Comparison of ENCODE assay signal across 26 mouse cellular contexts in the genomic region with DNA sequence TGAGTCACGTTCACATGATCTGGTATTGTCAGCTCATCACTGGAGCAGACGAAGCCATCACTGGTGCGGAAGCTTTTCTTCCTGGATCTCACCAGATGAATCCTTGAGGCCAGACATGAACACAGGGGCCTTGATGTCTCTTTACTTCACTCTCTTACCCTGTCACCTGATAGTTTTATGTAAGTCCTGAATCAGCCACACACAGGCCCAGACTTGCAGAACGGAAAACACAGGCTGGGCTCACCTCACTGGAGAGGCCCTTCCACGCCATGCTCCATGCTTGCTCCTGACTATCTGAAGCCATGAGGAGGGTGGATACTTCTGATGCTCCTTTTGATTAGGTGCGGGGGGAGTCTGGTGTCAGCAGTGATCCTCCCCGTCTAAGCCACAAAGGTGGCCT.
"Had no signal": no experiment of that assay in that cellular context is flagged by ENCODE, and none has a peak within 500 bp of the region (broad histone marks: within the 10 kb centered on the region; RNA-seq: fewer than 3 reads in every experiment).

No protein-coding gene starts in this region.

- H3K27me3 ChIP-seq: heart, embryonic 12.5 days; hindbrain, embryonic 12.5 days; intestine, embryonic 15.5 days; limb, embryonic 12.5 days had no signal

- H3K9ac ChIP-seq: heart, embryonic 12.5 days; hindbrain, embryonic 12.5 days; hindbrain, embryonic 14.5 days; intestine, embryonic 15.5 days; limb, embryonic 12.5 days had no signal

- H3K4me2 ChIP-seq: heart, embryonic 12.5 days; hindbrain, embryonic 12.5 days; hindbrain, embryonic 14.5 days; intestine, embryonic 15.5 days; limb, embryonic 12.5 days; liver, embryonic 11.5 days had no signal

- H3K4me3 ChIP-seq: gastrocnemius, adult 2 months; heart, embryonic 10.5 days; heart, embryonic 12.5 days; hindbrain, embryonic 10.5 days; hindbrain, embryonic 12.5 days; intestine, embryonic 15.5 days; layer of hippocampus, adult 2 months; left cerebral cortex, adult 2 months; limb, embryonic 10.5 days; limb, embryonic 12.5 days had no signal

- H3K9me3 ChIP-seq: heart, embryonic 10.5 days; heart, embryonic 12.5 days; hindbrain, embryonic 10.5 days; hindbrain, embryonic 12.5 days; intestine, embryonic 15.5 days; limb, embryonic 10.5 days; limb, embryonic 12.5 days had no signal

- H3K27ac ChIP-seq: gastrocnemius, adult 2 months; heart, embryonic 10.5 days; hindbrain, embryonic 10.5 days; hindbrain, embryonic 12.5 days; hindbrain, embryonic 14.5 days; intestine, embryonic 15.5 days; layer of hippocampus, adult 2 months; left cerebral cortex, adult 2 months; limb, embryonic 10.5 days; limb, embryonic 12.5 days had no signal

- ATAC-seq: hindbrain, embryonic 16.5 days; inflammation-experienced regulatory T-cells, adult 6 months; intestine, embryonic 15.5 days; intestine, postnatal 0 days had no signal

- DNase-seq: gastrocnemius, adult 2 months; gastrocnemius, postnatal 10 days; gastrocnemius, postnatal 25 days; heart, adult 18-20 months; heart, postnatal 10 days; heart, postnatal 4 days; kidney, adult 18-20 months; kidney, adult 8-10 months; kidney, postnatal 10 days; kidney, postnatal 25 days; kidney, postnatal 4 days; liver had no signal

- H3K4me1 ChIP-seq: limb, embryonic 10.5 days; limb, embryonic 12.5 days had no signal

- H3K36me3 ChIP-seq: heart, embryonic 10.5 days; heart, embryonic 12.5 days; hindbrain, embryonic 10.5 days; hindbrain, embryonic 12.5 days; intestine, embryonic 15.5 days; limb, embryonic 10.5 days; limb, embryonic 12.5 days had no signal
